ENCODE assay signal across 22 mouse cellular contexts in genomic region chr11:49780161-49780817, GRCm38 (mm10).
"Had no signal": no experiment of that assay in that cellular context is flagged by ENCODE, and none has a peak within 500 bp of the region (broad histone marks: within the 10 kb centered on the region; RNA-seq: fewer than 3 reads in every experiment).

No protein-coding gene starts in this region.

- H3K4me2 ChIP-seq: lung, embryonic 15.5 days; midbrain, embryonic 15.5 days; neural tube, embryonic 12.5 days; neural tube, embryonic 15.5 days had no signal

- H3K4me1 ChIP-seq: midbrain, embryonic 15.5 days; neural tube, embryonic 12.5 days; neural tube, embryonic 15.5 days had no signal

- ATAC-seq: intestine, postnatal 0 days; midbrain, embryonic 15.5 days had no signal

- H3K36me3 ChIP-seq: lung, embryonic 15.5 days; midbrain, embryonic 10.5 days; midbrain, embryonic 15.5 days; neural tube, embryonic 12.5 days; neural tube, embryonic 15.5 days had no signal

- H3K9ac ChIP-seq: liver, embryonic 14.5 days; lung, embryonic 15.5 days; midbrain, embryonic 15.5 days; neural tube, embryonic 12.5 days; neural tube, embryonic 15.5 days had no signal

- H3K27ac ChIP-seq: kidney, postnatal 0 days; left cerebral cortex, adult 2 months; liver, embryonic 14.5 days; lung, embryonic 15.5 days; midbrain, embryonic 10.5 days; midbrain, embryonic 15.5 days; neural tube, embryonic 12.5 days; neural tube, embryonic 15.5 days; stomach, postnatal 0 days had no signal

- H3K9me3 ChIP-seq: lung, embryonic 15.5 days; megakaryocyte, embryonic 14.5 days; midbrain, embryonic 10.5 days; midbrain, embryonic 15.5 days; neural tube, embryonic 12.5 days; neural tube, embryonic 15.5 days had no signal

- DNase-seq: kidney, adult 9 months; kidney, postnatal 36 days; layer of hippocampus, postnatal 36 days; lung, adult 18-20 months; lung, postnatal 10 days; lung, postnatal 36 days; right cerebral cortex, adult 18-20 months; right cerebral cortex, postnatal 14 days; right cerebral cortex, postnatal 4 days; thymus, adult 18-20 months; thymus, postnatal 36 days had no signal

- H3K27me3 ChIP-seq: lung, embryonic 15.5 days; midbrain, embryonic 15.5 days; neural tube, embryonic 12.5 days; neural tube, embryonic 15.5 days had no signal

- H3K4me3 ChIP-seq: left cerebral cortex, adult 2 months; lung, embryonic 15.5 days; megakaryocyte, embryonic 14.5 days; midbrain, embryonic 10.5 days; midbrain, embryonic 15.5 days; neural tube, embryonic 12.5 days; neural tube, embryonic 15.5 days had no signal
